Mouse (Mus musculus) kidney, adult 2 months (tissue): ENCODE measurements around the gene Chst3.

ENCODE experiments used
- CTCF ChIP-seq: fragments of 200-500 bp; conservative IDR thresholded peaks from 2 replicates; pipeline ENCODE4 v1.5.1; 2011; ENCODE audit warnings: low read depth, mild to moderate bottlenecking, control low read depth, low read length, moderate library complexity, mixed read lengths; ENCODE audit not compliant: insufficient read depth, insufficient read length
- POLR2A ChIP-seq: fragments of 200-500 bp; IDR thresholded peaks from one replicate; pipeline ENCODE4 v1.6.1; 2011; ENCODE audit warnings: low read depth, low read length, control low read depth

DNA sequence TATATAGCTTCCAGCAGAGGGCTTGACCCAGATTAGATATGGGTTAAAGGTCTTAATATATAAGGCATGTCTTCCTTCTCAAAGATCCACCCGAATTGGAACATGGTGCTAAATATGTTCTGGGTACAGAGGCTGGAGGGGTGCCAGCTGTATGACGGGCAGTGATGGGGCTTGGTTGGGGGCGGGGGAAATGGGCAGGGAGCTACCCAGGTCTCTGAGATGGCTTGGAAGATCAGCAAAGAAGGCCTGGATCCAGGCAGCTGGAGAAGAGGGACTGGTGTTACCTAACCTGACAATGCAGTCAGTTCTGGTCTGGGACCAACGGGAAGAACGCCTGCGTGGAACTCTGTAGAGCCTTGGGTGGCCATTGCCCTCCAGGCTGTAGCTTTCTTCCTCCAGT is 10.1 kb upstream of the Chst3 start:
- TF ChIP-seq CTCF: no peak
- TF ChIP-seq POLR2A: no peak
